Mouse (Mus musculus) hindlimb bud, embryonic 11.5 days (tissue): ENCODE data around the gene Xrcc3.

Experiments used
- DNase-seq: peaks from one replicate; pipeline ENCODE4 v3.0.0-alpha.2; 2012; ENCODE audit warnings: low read depth, low spot score; ENCODE audit errors: extremely low spot score

Gene Xrcc3

GRCm38 (mm10) chr12:111813766-111814617 is at the start of gene Xrcc3, which contains the start of gene Zfyve21:
Xrcc3 (minus strand) TSS chr12:111813873.
Zfyve21 (plus strand) TSS chr12:111814170.
- peak; percentile 92 for DNase-seq

DNA sequence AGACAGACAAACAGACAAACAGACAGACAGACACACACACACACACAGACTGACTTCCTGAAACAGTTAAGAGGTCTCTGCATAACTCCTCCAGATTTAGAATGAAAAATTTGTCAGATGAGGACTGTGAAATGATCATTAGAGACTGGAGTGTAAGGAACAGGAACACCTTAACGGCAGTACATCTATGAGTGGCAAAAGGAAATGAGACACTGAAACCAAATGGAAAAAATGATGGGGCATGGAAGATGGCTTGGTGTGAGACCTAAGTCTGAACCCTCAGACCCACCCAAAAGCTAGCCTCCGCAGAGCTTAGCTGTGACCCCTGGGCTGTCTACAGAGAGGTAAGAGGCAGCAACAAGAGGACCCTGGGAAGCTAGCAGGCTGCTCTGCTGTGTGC is 41.8 kb upstream of the Xrcc3 start:
- no peak for DNase-seq

GRCm38 (mm10) chr12:111853546-111853945 is 39.9 kb upstream of the Xrcc3 start:
- no peak for DNase-seq

- DNase-seq = no peak
Observed at GRCm38 (mm10) chr12:111853011-111853436, 39.4 kb upstream of the Xrcc3 start.

- DNase-seq = no peak
Observed at GRCm38 (mm10) chr12:111851745-111852144, 38.1 kb upstream of the Xrcc3 start.

GRCm38 (mm10) chr12:111851235-111851634 is 37.6 kb upstream of the Xrcc3 start:
- DNase-seq = no peak

- DNase-seq = no peak
Observed at GRCm38 (mm10) chr12:111848300-111848798, 34.7 kb upstream of the Xrcc3 start.

- no peak for DNase-seq
Observed at GRCm38 (mm10) chr12:111846815-111847214, 33.1 kb upstream of the Xrcc3 start.

DNA sequence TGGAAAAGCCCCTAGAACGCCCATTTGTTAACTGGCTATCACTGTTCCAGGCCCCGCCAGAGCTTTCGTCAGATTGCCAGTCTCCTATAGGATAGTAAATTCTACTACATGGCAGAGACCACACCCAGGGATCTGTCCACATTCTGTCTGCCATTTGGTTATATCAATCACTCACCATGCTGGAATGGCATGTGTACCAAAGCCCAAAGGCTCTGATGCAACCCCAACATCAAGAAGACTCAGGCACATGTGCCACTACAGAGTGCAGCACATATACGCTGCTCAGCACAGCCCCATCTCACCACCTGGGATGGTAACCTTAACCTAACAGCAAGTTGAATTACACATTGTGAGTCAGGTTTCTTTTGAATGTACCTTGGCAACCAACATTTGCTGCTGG is 32.3 kb upstream of the Xrcc3 start:
- DNase-seq = no peak

DNA sequence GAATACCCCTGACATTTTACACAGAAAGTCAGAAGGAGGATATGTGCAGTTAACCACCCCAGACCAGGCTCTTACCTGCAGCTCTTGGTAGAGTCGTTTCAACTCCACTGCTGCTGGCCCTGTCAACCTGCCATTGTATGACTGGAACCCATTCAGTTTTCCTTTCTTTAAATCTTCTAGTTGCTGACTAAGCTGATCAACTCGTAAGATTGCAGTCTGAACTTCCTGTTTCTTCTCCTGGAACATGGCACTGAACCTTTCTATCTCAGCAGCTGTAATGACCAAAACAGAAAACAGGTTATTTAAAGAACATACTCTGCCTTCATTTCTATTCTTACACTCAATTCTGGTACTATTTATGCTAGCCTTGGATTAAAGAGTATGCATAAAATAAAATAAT is 29.8 kb upstream of the Xrcc3 start:
- DNase-seq = no peak

DNA sequence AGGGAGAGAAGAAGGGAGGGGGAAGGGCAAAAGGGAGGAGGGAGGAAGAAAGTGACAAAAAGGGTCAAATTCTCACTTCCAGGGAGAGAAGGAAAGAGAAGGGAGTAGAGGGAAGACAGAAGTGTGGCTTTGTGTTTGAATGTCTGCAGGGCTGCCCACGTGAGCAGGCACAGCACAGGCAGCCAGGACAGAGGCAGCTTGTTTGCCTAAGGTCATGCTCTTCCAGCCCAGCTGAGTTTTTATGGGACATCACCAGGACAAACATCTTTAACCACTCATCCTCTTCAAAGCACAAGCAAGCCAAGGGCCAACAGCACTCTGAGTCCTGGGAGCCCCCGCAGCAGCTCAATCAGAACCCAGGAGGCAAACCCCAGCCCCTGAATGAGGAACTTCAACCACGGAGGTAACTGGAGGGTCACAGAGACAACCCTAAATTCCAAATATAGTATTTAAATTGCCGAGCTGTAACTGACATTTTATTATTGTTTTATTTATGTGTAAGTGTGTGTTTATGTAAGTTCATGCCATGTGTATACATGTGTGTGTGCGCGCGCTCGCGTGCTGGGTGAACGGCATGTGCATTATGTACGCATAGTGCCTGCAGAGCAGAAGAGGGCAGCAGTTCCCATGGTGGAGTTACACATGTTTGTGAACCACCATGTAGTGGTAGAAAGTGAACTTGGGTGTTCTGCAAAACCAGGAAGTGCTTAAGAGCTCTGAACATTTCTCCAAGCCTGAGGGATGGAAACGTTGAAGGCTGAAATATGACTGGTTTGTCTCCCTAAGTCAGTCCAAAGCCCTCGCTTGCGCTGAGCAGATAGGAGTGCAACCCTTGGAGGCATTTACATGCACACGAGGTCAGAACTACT is 29.1 kb upstream of the Xrcc3 start:
- DNase-seq = no peak

- DNase-seq = no peak
Observed at GRCm38 (mm10) chr12:111833457-111833856, 19.8 kb upstream of the Xrcc3 start.

- no peak for DNase-seq
Observed at GRCm38 (mm10) chr12:111832643-111833042, 19.0 kb upstream of the Xrcc3 start.

- no peak for DNase-seq
Observed at GRCm38 (mm10) chr12:111830375-111830774, 16.7 kb upstream of the Xrcc3 start.

- no peak for DNase-seq
Observed at GRCm38 (mm10) chr12:111829954-111830353, 16.3 kb upstream of the Xrcc3 start.

DNA sequence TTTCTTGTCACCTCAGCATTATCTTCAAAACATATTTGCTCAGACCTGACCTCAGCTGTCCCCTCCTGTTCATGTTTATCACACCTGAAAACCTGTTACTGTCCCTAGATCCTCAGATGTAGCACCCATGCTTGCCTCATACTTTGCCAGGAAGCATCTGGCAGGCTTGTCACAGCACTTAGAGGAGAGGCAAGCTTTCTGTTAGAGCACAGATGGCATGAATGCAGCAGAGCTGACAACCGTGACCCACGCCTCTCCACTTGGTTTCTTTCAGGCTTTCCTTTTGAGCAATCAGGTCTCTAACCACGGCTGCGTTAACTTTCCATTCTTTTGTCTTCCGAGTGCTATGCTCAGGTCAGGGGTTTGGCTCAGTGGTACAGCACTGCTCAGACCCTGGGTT is 15.8 kb upstream of the Xrcc3 start:
- no peak for DNase-seq

GRCm38 (mm10) chr12:111827556-111827955 is 13.9 kb upstream of the Xrcc3 start:
- no peak for DNase-seq

DNA sequence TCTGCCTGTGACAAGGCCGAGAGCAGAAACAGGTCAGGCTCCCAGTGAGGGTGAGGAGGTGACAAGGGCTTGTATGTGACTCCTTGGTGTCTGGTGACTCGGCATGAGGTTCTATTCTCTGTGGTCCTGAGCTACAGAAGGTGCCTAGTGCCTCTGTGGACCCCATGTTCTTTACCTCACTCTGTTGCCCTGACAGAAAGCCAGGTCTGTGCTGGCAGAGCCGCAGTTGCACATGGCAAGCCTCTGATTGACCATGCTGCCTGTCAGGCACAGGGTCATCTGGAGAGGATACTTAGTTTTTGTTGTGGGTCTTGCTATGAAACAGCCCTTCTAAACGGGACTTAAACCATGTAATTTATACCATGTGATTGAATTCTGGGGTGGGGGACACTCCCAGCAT is 8.3 kb upstream of the Xrcc3 start:
- no peak for DNase-seq

DNA sequence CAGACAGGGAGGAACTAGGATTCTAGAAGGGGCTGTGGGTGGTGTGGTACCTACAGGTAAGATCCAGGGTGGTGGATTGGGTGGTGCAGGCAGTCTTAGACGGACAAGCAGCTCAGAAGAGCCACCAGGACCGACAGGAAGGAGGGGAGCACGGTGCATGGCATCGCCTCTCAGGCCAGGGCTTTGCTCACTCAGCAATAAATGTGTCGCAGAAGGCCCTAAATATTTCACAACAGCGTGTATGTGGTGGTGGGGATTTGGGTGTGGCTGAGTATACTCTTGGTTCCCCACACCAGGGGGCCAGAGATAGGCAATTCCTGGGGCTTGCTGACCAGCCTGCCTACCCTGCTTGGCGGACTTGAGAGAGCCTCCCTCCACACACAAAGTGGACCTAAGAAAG is 7.0 kb upstream of the Xrcc3 start:
- no peak for DNase-seq

DNA sequence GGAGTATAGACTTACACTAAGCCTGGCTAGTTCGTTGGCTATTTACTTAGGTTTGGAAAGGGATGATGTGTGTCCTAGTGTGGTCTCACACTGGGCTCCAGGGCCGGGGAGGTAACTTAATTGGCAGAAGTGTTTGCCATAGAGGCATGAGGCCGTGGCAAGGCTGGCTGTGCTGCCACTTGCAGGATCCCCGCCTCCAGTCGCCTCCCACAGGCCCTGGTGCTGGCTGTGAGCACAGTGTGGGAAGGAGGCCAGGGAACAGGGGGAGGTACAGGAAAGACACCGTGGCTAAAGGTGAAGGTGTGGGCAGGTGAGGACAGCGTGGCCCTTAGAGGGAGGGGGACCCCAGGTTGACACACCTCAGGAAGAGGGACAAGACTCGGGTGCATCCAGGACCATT is 6.3 kb upstream of the Xrcc3 start:
- no peak for DNase-seq

- DNase-seq = no peak
Observed at GRCm38 (mm10) chr12:111817991-111818390, 4.3 kb upstream of the Xrcc3 start.

DNA sequence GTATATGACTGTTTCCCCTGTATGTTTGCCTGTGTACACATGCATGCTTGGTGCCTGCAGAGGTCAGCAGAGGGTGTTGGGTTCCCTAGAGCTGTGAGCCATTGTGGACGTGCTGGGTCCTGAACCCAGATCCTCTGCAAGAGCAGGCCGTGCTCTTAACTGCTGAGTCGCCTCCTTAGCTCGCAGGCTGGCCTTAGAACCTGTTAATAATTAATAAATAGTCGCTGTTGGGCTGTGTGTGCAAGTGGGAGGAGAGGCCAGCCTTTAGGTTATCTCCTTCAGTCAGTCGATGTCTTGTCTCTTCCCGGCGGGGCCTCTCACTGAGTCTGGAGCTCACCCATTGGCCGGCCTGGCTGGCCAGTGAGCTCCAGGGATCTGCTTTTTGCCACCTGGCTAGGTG is 3.3 kb upstream of the Xrcc3 start:
- no peak for DNase-seq
